Mouse (Mus musculus) frontal cortex, adult 2 months (tissue): ENCODE results near the gene Supt4a. TPM values are rescaled to one million over a fixed set of nuclear protein-coding genes. Genes with fewer than 3 reads are reported as not detected.

Source experiments
- DNase-seq, 2 experiments: peaks; one replicate each; pipeline ENCODE4 v3.0.0; 2022; ENCODE audit warnings: low spot score in 1 of 2; ENCODE audit errors: extremely low spot score in 1 of 2
- polyA plus RNA-seq: library from polyadenylated mRNA; depleted of rRNA; stranded (reverse); fragments of >200 nt; gene quantifications from 2 replicates; pipeline ENCODE4 v1.2.3, GENCODE M21; 2012

Gene Supt4a
- polyA plus RNA-seq, 1 experiment, result 146 TPM

DNA sequence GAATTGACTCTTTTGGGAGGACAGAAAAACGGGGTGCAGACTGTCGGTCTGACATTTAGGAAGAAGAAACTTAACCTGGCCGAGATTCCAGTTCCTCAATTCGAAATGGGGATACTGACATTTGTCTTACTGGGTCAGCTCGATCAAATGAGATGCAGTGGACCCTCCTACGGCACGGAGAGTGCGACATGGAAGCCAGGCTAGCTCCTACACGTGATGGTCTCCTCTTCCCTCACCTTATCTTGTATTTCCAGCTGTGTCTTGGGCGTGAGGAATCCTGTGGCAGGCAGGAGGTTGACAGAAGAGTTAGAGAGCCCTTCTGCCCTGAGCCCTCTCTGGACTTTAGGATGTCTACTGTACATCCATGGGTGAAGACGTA is 12.7 kb downstream of the Supt4a start:
- DNase-seq, result no peak

- DNase-seq, result no peak
Measured at GRCm38 (mm10) chr11:87750521-87750920, 13.2 kb downstream of the Supt4a start.

GRCm38 (mm10) chr11:87751031-87751430 is 13.7 kb downstream of the Supt4a start:
- no peak for DNase-seq

- DNase-seq, result no peak
Measured at GRCm38 (mm10) chr11:87751491-87751966, 14.2 kb downstream of the Supt4a start.

DNA sequence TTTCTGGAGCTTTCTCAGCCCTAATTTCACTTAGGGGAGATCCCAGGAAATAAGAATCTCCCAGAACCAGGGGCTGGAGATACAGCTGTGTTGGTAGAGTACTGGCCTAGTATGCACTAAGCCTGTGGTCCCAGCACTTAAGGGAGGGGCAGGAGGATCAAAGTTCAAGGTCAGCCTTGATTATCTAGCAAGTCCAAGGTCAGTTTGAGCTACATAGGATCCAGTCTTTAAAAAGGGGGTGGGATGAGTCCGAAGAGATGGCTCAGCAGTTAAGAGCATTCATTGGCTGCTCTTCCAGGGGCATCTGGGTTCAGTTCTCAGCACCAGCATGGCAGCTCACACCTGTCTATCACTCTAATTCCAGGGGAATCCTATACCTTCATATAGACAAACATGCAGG is 15.0 kb downstream of the Supt4a start:
- no peak for DNase-seq

GRCm38 (mm10) chr11:87753255-87753654 is 15.9 kb downstream of the Supt4a start:
- DNase-seq, result no peak

DNA sequence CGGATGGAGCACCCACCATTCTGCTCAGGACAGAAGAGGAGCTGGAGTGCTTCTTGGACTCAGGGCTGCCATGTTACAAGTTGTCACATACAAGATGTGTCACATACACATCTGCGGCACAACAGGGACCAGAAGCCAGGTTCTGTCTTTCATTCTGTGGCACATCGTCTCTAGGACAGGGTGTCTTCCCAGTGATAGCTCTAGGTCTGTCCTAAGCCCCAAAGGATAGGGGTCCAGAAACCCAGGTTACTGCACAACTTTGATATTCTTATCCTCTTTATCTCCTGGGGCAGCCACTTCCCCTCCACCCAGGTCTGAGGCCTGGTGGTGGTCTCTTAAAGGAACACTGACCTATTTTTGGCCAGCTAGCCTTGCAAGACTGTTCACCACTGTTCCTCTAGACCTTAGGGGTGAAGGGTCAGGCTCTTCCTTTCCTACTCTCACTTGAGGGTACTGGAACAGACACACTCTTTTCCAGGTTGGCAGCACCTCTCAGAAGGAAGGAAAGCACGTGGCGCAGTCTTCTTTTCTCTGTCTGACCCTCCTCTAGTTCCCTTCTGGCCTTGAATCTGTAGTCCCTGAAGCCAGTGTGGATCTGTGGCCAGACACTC is 16.6 kb downstream of the Supt4a start:
- no peak for DNase-seq

- DNase-seq, result no peak
Measured at GRCm38 (mm10) chr11:87754603-87755002, 17.3 kb downstream of the Supt4a start.

- no peak for DNase-seq
Measured at GRCm38 (mm10) chr11:87755360-87756017, 18.1 kb downstream of the Supt4a start.

DNA sequence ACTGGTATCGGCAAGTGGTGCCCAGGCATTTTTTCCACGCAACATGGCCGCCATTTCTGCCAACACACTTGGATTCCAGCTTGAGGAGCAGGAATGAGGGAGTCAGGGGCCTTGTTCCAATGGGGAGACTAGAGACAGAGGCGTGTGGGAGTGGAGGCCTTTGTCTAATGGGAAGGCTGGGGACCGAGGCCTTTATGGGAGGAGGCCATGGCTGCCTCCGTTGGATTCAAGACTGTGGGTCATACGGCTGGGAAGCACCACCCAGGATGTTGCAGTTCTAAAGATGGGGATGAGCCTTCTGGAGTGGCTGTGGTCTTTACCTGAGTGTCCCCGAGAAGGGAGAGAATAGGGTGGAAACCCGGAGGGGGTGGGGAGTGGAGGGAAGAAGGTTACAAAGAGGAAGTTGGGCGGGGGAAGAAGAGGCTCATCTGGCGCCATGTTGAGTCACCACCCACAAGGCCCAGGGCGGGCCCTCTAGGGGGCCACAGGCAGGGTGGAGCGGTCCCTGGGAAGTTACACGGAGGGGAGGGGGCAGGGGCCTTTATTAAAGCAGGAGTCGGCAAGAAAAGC is 19.0 kb downstream of the Supt4a start:
- no peak for DNase-seq

- DNase-seq, result no peak
Measured at GRCm38 (mm10) chr11:87757001-87757954, 19.9 kb downstream of the Supt4a start.

GRCm38 (mm10) chr11:87758161-87758911 is 21.0 kb downstream of the Supt4a start:
- DNase-seq, result no peak

GRCm38 (mm10) chr11:87758957-87759608 is 21.7 kb downstream of the Supt4a start:
- no peak for DNase-seq

GRCm38 (mm10) chr11:87759609-87760005 is 22.3 kb downstream of the Supt4a start:
- peak; percentile 45 to 70 for DNase-seq

- peak; percentile 60 to 84 for DNase-seq
Measured at GRCm38 (mm10) chr11:87760301-87761081, 23.1 kb downstream of the Supt4a start, which contains the start of gene Tspoap1. Tspoap1 (plus strand) TSS chr11:87760541.

DNA sequence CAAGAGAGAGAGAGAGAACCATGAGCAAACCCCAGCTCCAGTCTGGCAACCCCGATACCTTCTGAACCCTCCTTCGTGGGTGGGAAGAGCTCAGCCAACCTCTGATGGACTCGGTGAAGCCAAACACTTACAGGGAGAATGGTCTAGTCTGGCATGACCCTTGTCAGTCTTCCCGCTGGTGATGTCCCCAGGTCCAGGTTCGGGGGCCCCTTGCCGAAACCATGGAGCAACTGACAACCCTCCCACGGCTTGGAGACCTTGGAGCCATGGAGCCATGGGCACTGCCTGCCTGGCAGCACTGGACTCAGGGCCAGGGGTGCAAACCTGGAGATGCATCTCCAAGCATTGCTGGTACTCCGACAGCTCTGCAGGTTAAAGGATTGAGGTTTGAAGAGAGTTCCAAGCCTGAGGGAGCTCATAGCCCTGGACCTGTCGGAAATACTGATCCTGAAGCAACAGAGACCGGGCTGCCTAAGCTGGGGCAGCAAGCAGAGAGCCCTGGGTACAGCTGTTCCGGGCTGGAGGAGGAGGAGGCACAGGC is 23.9 kb downstream of the Supt4a start:
- DNase-seq, result no peak

GRCm38 (mm10) chr11:87761806-87762701 is 24.7 kb downstream of the Supt4a start:
- DNase-seq, result peak in 1 of 2 experiments; percentile 43
